Mouse (Mus musculus) ES-CJ7 (cell line): Measurements from ENCODE around the gene Fam69b.
A peak's percentile ranks its signal among the peaks of the same experiment; 100 is the strongest.

Experiments used
- DNase-seq: peaks from one replicate; pipeline ENCODE4 v3.0.0; 2011; ENCODE audit warnings: low read depth, low spot score

Fam69b gene

GRCm38 (mm10) chr2:26661143-26661752 is 33.0 kb downstream of the Fam69b start:
- no peak for DNase-seq

- no peak for DNase-seq
These were observed 33.7 kb downstream of the Fam69b start for GRCm38 (mm10) chr2:26661768-26662508.

- no peak for DNase-seq
These were observed 34.2 kb downstream of the Fam69b start for GRCm38 (mm10) chr2:26662509-26662882.

DNA sequence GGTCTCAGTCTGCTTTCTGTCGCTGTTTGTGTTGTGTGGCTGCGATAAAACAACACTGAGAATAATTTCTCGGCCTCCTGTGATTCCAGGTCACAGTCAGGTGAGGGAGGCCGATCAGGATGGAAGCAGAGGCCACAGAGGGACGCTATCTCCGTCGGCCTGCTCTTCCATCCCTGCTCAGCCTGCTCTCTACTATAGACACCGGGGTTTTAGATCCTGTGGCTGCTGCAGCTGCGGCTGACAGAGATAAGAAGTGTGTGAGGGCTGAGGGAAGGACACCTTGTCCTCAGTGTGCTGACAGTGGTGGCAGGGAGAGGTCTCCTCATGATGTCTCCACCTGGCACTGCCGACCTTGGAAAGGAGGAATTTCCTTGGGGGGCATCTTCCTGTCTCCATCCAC is 34.9 kb downstream of the Fam69b start:
- DNase-seq: no peak

DNA sequence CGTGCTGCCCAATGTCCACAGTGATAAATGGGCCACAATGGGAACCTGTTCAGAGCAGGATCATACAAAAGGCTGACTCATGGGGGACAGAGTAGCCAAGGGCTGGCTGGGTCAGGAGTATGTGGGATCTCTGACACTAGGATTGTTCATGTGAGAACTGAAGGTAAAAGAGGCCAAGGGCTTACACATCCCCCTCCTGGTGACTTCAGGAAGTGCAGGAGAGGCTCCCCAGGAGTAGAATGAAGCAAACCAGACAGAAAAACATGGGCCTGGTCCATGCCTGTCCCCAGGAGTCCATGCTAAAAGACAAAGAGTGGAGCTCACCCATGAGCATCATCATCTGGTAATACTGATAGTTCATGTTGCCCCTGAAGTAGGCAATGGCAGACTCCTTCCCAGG is 35.3 kb downstream of the Fam69b start:
- peak; percentile 64 for DNase-seq

DNA sequence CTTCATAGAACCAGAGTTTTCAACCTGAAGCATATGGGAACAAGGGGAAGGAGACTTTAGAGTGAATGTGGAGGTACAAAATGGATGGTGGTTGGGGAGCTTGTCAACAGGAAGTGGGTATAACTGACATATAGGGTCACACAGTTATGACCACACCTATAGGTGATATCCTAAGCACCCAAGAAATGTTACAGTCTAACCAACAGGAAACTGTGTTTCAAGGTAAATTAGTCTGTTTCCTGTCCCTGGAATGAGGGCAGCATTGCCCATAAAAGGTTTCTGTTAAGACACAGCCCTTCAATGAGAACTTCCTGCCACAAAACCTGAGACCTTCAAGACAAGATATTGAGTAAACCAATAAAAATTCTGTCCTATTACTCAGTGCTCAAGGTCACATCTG is 40.5 kb downstream of the Fam69b start:
- no peak for DNase-seq

- no peak for DNase-seq
These were observed 42.9 kb downstream of the Fam69b start, which contains the start of gene Lcn4 for GRCm38 (mm10) chr2:26671182-26671581. Gene Lcn4 (minus strand): TSS chr2:26671282.
